Mouse (Mus musculus) left cerebral cortex, adult 18-20 months (tissue): Measurements from ENCODE around the gene Zg16. TPM values are rescaled to one million over a fixed set of nuclear protein-coding genes. Genes with fewer than 3 reads are reported as not detected.
A peak's percentile ranks its signal among the peaks of the same experiment; 100 is the strongest.

Experiments used
- DNase-seq, 2 experiments: peaks; one replicate each; pipeline ENCODE4 v3.0.0; 2021 to 2022; ENCODE audit warnings: low spot score in 2 of 2, mixed read lengths in 1 of 2
- total RNA-seq, 2 experiments: library from RNA; stranded (reverse); gene quantifications; 2 replicates each; pipeline ENCODE4 v1.2.3; 2021

Gene Zg16
- total RNA-seq, 2 experiments from 2014 or later = not detected

- DNase-seq = no peak
Measured at GRCm38 (mm10) chr7:127076188-127076587, 10.9 kb downstream of the Zg16 start.

- no peak for DNase-seq
Measured at GRCm38 (mm10) chr7:127073221-127073620, 13.9 kb downstream of the Zg16 start.

GRCm38 (mm10) chr7:127070871-127071413, 16.2 kb downstream of the Zg16 start:
- DNase-seq = no peak

- DNase-seq = no peak
Measured at GRCm38 (mm10) chr7:127066317-127066716, 20.8 kb downstream of the Zg16 start.

GRCm38 (mm10) chr7:127065538-127065937, 21.6 kb downstream of the Zg16 start:
- no peak for DNase-seq

- peak; percentile 3 to 5 for DNase-seq
Measured at GRCm38 (mm10) chr7:127055026-127055585, 32.0 kb downstream of the Zg16 start.

- DNase-seq = peak; percentile 86 to 91
Measured at GRCm38 (mm10) chr7:127041851-127042672, 45.1 kb downstream of the Zg16 start, which contains the start of gene Kif22. Gene Kif22, minus strand, starts transcription at chr7:127042471.

- DNase-seq = no peak
Measured at GRCm38 (mm10) chr7:127031244-127031643, 55.9 kb downstream of the Zg16 start.

GRCm38 (mm10) chr7:127030172-127030571, 57.0 kb downstream of the Zg16 start:
- no peak for DNase-seq

- peak in 1 of 2 experiments; percentile 24 for DNase-seq
Measured at GRCm38 (mm10) chr7:127027885-127028284, 59.2 kb downstream of the Zg16 start.

GRCm38 (mm10) chr7:127026984-127027726, 60.0 kb downstream of the Zg16 start, which contains the start of gene Maz:
Gene Maz, minus strand, starts transcription at chr7:127027037.
- peak; percentile 99 for DNase-seq

GRCm38 (mm10) chr7:127026616-127026983, 60.5 kb downstream of the Zg16 start:
- peak in 1 of 2 experiments; percentile 64 for DNase-seq

GRCm38 (mm10) chr7:127026161-127026600, 60.9 kb downstream of the Zg16 start:
- DNase-seq = peak in 1 of 2 experiments; percentile 52

- DNase-seq = peak in 1 of 2 experiments; percentile 55
Measured at GRCm38 (mm10) chr7:127025556-127026160, 61.5 kb downstream of the Zg16 start.

GRCm38 (mm10) chr7:127024755-127025555, 62.2 kb downstream of the Zg16 start:
- peak; percentile 75 to 84 for DNase-seq

GRCm38 (mm10) chr7:127023896-127024690, 63.0 kb downstream of the Zg16 start:
- no peak for DNase-seq

- no peak for DNase-seq
Measured at GRCm38 (mm10) chr7:127023272-127023691, 63.8 kb downstream of the Zg16 start.

GRCm38 (mm10) chr7:127022528-127023271, 64.4 kb downstream of the Zg16 start:
- DNase-seq = no peak
